Mouse (Mus musculus): Measurements from ENCODE around the gene Clip1. TPM values are rescaled to one million over a fixed set of nuclear protein-coding genes. Genes with fewer than 3 reads are reported as not detected.
"Not testable (repeated sequence)": the region's sequence is repeated elsewhere in the genome, so short reads cannot be mapped to it uniquely, and the experiment has no call there.

The Clip1 gene
- total RNA-seq (2021): 100 to 1,000 TPM; 136 to 144 TPM
- long read RNA-seq, experiment 1, full-length matches to known transcripts: 6 of 18 reads
- long read RNA-seq, experiment 1, partial matches to known transcripts: 4 of 18 reads
- long read RNA-seq, experiment 1, other reads (novel, unspliced or antisense): 8 of 18 reads
- long read RNA-seq, experiment 2, full-length matches to known transcripts: 5 of 16 reads
- long read RNA-seq, experiment 2, partial matches to known transcripts: 1 of 16 reads
- long read RNA-seq, experiment 2, other reads (novel, unspliced or antisense): 10 of 16 reads

GRCm38 (mm10) chr5:123684221-123685144 is at the start of gene Clip1:
TSS of gene Clip1 (minus strand) at chr5:123684618.
- Histone ChIP-seq H3K27ac (peak within 1 kb of the TSS; percentile 91), H3K4me3 (peak within 1 kb of the TSS; percentile 86)
- TF ChIP-seq CTCF (conservative IDR thresholded peaks at IDR 0.05): no peak
- peak; percentile 47 to 71 for DNase-seq (ENCODE audit: low spot score in 2 of 2)

GRCm38 (mm10) chr5:123730981-123731380 is 46.6 kb upstream of the Clip1 start:
- no peak overlapping the region for H3K4me3 ChIP-seq
- H3K27ac ChIP-seq: no peak overlapping the region
- no peak for TF ChIP-seq CTCF (conservative IDR thresholded peaks at IDR 0.05)
- DNase-seq (ENCODE audit: low spot score in 2 of 2): no peak

GRCm38 (mm10) chr5:123723816-123724215 is 39.4 kb upstream of the Clip1 start:
- H3K27ac ChIP-seq; DNase-seq (ENCODE audit: low spot score in 2 of 2); H3K4me3 ChIP-seq: not testable (repeated sequence)

- DNase-seq (ENCODE audit: low spot score in 2 of 2): peak; percentile 96 to 99
- Histone ChIP-seq H3K4me3 (peak within 1 kb of the TSS; percentile 82), H3K27ac (peak within 1 kb of the TSS; percentile 90)
- TF ChIP-seq CTCF (conservative IDR thresholded peaks at IDR 0.05): no peak; the same call in 1 of the 2 replicates
These were observed 36.2 kb upstream of the Clip1 start, which contains the start of gene Zcchc8 for GRCm38 (mm10) chr5:123720328-123721311. TSS of gene Zcchc8 (minus strand) at chr5:123721100.

GRCm38 (mm10) chr5:123714622-123715021 is 30.2 kb upstream of the Clip1 start:
- no peak for TF ChIP-seq CTCF (conservative IDR thresholded peaks at IDR 0.05)
- no peak for DNase-seq (ENCODE audit: low spot score in 2 of 2)
- Histone ChIP-seq H3K27ac (no peak overlapping the region), H3K4me3 (no peak overlapping the region)

GRCm38 (mm10) chr5:123713782-123714181 is 29.4 kb upstream of the Clip1 start:
- no peak overlapping the region for H3K4me3 ChIP-seq
- no peak for TF ChIP-seq CTCF (conservative IDR thresholded peaks at IDR 0.05)
- no peak overlapping the region for H3K27ac ChIP-seq
- DNase-seq (ENCODE audit: low spot score in 2 of 2): no peak

- Histone ChIP-seq H3K27ac (peak overlapping the region; percentile 32; the same call in 1 of the 2 replicates), H3K4me3 (no peak overlapping the region)
- TF ChIP-seq CTCF (conservative IDR thresholded peaks at IDR 0.05): no peak
- no peak for DNase-seq (ENCODE audit: low spot score in 2 of 2)
These were observed 25.2 kb upstream of the Clip1 start for GRCm38 (mm10) chr5:123709571-123709970.

GRCm38 (mm10) chr5:123708598-123708997 is 24.2 kb upstream of the Clip1 start:
- TF ChIP-seq CTCF (conservative IDR thresholded peaks at IDR 0.05): no peak
- Histone ChIP-seq H3K4me3 (no peak overlapping the region), H3K27ac (peak overlapping the region; percentile 32; the same call in 1 of the 2 replicates)
- DNase-seq (ENCODE audit: low spot score in 2 of 2): peak; percentile 27 to 37

- Histone ChIP-seq H3K4me3 (no peak overlapping the region), H3K27ac (peak overlapping the region; percentile 28; the same call in 1 of the 2 replicates)
- peak in 1 of 2 experiments; percentile 33 for DNase-seq (ENCODE audit: low spot score in 2 of 2)
- TF ChIP-seq CTCF (conservative IDR thresholded peaks at IDR 0.05): peak; percentile 47
These were observed 16.2 kb upstream of the Clip1 start for GRCm38 (mm10) chr5:123700625-123701024.

- H3K4me3 ChIP-seq: no peak overlapping the region
- TF ChIP-seq CTCF (conservative IDR thresholded peaks at IDR 0.05): peak; percentile 91
- no peak overlapping the region for H3K27ac ChIP-seq
- peak; percentile 55 to 74 for DNase-seq (ENCODE audit: low spot score in 2 of 2)
These were observed 14.8 kb upstream of the Clip1 start for GRCm38 (mm10) chr5:123699198-123699597.

GRCm38 (mm10) chr5:123696961-123697360 is 12.5 kb upstream of the Clip1 start:
- H3K27ac ChIP-seq: no peak overlapping the region
- no peak for DNase-seq (ENCODE audit: low spot score in 2 of 2)
- no peak for TF ChIP-seq CTCF (conservative IDR thresholded peaks at IDR 0.05)
- no peak overlapping the region for H3K4me3 ChIP-seq

GRCm38 (mm10) chr5:123696244-123696643 is 11.8 kb upstream of the Clip1 start:
- TF ChIP-seq CTCF (conservative IDR thresholded peaks at IDR 0.05): no peak
- DNase-seq (ENCODE audit: low spot score in 2 of 2): no peak
- H3K27ac ChIP-seq: no peak overlapping the region
- no peak overlapping the region for H3K4me3 ChIP-seq

All from layer of hippocampus, adult 2 months (tissue).